Mouse (Mus musculus) lung, adult 2 months (tissue): ENCODE data around the gene Hivep2.

ENCODE experiments used
- CTCF ChIP-seq: fragments of 200-500 bp; IDR thresholded peaks from 2 replicates; pipeline ENCODE4 v1.5.1; 2011; ENCODE audit warnings: mild to moderate bottlenecking, low read length, control low read depth; ENCODE audit not compliant: insufficient read depth
- POLR2A ChIP-seq: fragments of 200-500 bp; IDR thresholded peaks from 2 replicates; pipeline ENCODE4 v1.6.1; 2011; ENCODE audit warnings: low read depth, mild to moderate bottlenecking, control low read depth, low read length, borderline replicate concordance; ENCODE audit errors: extremely low read depth

GRCm38 (mm10) chr10:14057841-14058605 lies 92.1 kb downstream of the Hivep2 start:
- TF ChIP-seq CTCF (no peak), POLR2A (no peak)
